In genomic region chr11:54736903-54737302, GRCm38 (mm10) we compare ENCODE assay signal across 24 mouse cellular contexts.
"Had no signal": no experiment of that assay in that cellular context is flagged by ENCODE, and none has a peak within 500 bp of the region (broad histone marks: within the 10 kb centered on the region; RNA-seq: fewer than 3 reads in every experiment).

No protein-coding gene starts in this region.

- H3K9ac ChIP-seq: heart, embryonic 13.5 days; heart, embryonic 15.5 days; hindbrain, embryonic 12.5 days; hindbrain, embryonic 14.5 days; intestine, embryonic 15.5 days; limb, embryonic 12.5 days had no signal

- H3K4me1 ChIP-seq: heart, embryonic 15.5 days; hindbrain, embryonic 12.5 days; intestine, embryonic 15.5 days; limb, embryonic 10.5 days; limb, embryonic 12.5 days had no signal

- H3K4me3 ChIP-seq: heart, adult 2 months; heart, embryonic 13.5 days; heart, embryonic 15.5 days; hindbrain, embryonic 10.5 days; hindbrain, embryonic 12.5 days; intestine, embryonic 15.5 days; layer of hippocampus, adult 2 months; left cerebral cortex, adult 2 months; limb, embryonic 10.5 days; limb, embryonic 12.5 days had no signal

- H3K4me2 ChIP-seq: heart, embryonic 11.5 days; heart, embryonic 13.5 days; heart, embryonic 15.5 days; hindbrain, embryonic 12.5 days; hindbrain, embryonic 14.5 days; intestine, embryonic 15.5 days; limb, embryonic 12.5 days; liver, embryonic 11.5 days had no signal

- DNase-seq: gastrocnemius, postnatal 14 days; gastrocnemius, postnatal 36 days; heart, adult 2 months; heart, postnatal 4 days; kidney, adult 18-20 months; kidney, adult 8-10 months; kidney, postnatal 10 days; kidney, postnatal 25 days; kidney, postnatal 4 days; liver had no signal

- ATAC-seq: hindbrain, embryonic 16.5 days; intestine, embryonic 15.5 days; intestine, postnatal 0 days had no signal

- H3K9me3 ChIP-seq: heart, embryonic 13.5 days; heart, embryonic 15.5 days; hindbrain, embryonic 10.5 days; hindbrain, embryonic 12.5 days; intestine, embryonic 15.5 days; limb, embryonic 10.5 days; limb, embryonic 12.5 days had no signal

- H3K27me3 ChIP-seq: heart, embryonic 13.5 days; heart, embryonic 15.5 days; hindbrain, embryonic 12.5 days; intestine, embryonic 15.5 days; limb, embryonic 12.5 days had no signal

- H3K27ac ChIP-seq: heart, adult 2 months; heart, embryonic 13.5 days; heart, embryonic 15.5 days; hindbrain, embryonic 10.5 days; hindbrain, embryonic 12.5 days; hindbrain, embryonic 14.5 days; intestine, embryonic 15.5 days; layer of hippocampus, adult 2 months; left cerebral cortex, adult 2 months; limb, embryonic 10.5 days; limb, embryonic 12.5 days had no signal
